Mouse (Mus musculus) liver, adult 2 months (tissue): ENCODE measurements around the gene Tbl1xr1.

Experiments used
- CTCF ChIP-seq: fragments of 200-500 bp; IDR thresholded peaks from 2 replicates; pipeline ENCODE4 v1.5.1; 2011; ENCODE audit warnings: low read depth, low read length, control low read depth
- POLR2A ChIP-seq: fragments of 200-500 bp; IDR thresholded peaks from 2 replicates; pipeline ENCODE4 v1.6.1; 2011; ENCODE audit warnings: low read length, control low read depth; ENCODE audit not compliant: insufficient read depth; ENCODE audit errors: extremely low read depth

DNA sequence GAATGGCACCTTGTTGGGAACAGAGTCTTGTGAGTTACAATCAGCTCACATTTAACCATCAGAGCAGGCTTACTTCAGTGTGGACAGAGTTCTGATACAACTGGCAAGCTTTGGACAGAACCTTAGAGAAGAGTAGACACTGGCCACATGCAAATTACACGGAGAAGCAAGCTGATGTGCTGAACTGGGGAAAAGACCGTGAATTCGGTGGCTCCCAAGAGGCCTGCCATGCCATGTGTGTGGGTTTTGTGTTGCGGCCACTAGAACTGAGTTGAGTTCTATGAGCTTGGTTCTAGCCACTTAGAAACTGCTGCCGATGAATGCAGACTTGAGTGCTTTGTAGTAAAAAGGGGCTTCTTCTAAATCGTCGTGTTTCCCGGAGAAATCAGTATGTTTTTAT lies 95.1 kb downstream of the Tbl1xr1 start:
- no peak for TF ChIP-seq CTCF
- no peak for TF ChIP-seq POLR2A
